Mouse (Mus musculus): ENCODE measurements at regions not wholly inside any gene's neighbourhood (a gene's known extent, or its start where the extent isn't known, plus 50 kb on each side); places are given as distances from the start of the nearest gene placed in this dataset.

DNA sequence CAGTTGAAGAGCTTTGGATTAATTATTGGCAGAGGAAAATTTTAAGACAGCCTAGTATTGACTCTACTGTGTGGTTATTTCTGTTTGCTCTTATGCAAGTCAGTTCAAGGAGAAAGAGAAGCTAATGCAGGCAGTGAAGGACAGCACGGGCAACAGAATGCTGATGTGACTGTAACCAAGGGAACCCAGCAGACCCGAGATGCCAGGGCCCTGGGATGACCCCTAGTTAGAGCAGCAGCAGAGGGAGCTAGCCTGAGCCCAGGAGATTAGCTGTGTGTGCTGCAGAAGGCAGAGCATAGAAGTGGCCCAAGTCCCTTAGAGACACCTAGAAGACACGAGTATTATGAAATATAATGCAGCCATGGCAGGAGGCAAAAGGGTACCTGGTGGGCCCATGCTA lies 223.7 kb upstream of the Pfn2 start:
- no peak for DNase-seq (ENCODE audit: low read depth in 2 of 2, low spot score in 2 of 2)

DNA sequence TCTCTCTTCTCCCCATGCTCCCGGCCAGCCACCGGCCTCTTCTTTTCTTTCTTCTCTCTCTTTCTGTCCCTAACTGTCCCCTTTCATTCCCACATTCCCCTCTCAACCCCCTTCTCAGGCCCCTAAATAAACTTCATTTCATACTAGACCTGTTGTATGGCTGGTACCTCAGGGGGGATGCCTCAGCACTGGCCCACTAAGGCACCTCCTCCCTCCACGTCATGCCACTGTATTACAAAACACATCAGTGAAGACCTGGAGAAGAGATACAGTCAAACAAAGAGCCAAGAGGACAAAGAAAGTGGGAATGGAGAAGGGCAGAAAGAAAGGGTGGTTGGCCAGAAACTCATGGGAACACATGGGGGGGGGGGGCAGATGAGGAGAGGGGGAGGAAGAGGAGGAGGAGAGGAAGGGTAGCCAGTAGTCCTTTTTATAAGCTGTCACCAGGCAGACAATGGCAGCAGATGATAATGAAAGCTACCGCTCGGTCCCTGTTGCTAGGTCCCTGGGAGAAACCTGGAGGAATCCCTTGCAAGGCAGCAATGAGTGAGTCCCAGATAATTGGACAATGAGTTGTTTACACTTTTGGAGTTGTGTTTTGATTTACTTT lies 224.5 kb upstream of the Pfn2 start:
- DNase-seq (ENCODE audit: low read depth in 2 of 2, low spot score in 2 of 2), result no peak

DNA sequence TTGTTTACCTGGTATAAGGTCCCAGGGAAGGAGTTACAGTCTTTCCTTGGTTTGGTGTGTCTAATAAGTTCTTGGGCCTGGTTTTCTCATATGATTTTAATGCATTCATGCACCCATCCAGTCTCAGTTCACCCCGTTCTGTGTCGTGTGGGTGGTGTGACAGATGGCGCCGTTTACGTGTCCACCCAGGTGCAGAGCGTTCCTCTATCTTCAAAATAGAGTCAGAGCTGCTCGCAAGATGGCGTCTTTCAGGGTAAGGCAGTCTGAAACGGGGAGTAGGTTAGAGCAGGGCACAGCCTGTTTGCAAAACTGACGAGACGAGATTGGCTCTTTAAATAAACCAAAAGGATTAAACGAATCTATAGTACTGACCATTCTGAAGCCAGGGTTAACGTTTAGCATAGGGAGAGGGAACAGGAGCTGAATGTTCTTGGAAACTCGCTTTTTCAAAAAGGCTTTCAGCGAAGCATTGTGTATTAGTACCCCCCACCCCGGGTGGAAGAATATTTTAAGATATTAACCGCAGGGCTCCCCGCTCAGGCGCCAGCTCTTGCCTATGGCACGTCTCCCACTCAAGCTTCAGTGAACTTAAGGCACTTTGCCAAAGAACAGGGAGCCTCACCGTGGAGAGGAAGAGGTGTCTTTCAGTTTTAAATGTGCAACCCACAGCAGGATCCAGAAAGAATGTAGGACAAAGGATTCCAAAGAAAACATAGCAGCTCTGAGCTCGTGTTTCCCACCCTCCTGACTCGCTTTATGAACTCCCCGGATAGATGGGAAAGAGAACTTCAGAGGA lies 241.7 kb upstream of the Pfn2 start:
- DNase-seq (ENCODE audit: low read depth in 2 of 2, low spot score in 2 of 2), result no peak

DNA sequence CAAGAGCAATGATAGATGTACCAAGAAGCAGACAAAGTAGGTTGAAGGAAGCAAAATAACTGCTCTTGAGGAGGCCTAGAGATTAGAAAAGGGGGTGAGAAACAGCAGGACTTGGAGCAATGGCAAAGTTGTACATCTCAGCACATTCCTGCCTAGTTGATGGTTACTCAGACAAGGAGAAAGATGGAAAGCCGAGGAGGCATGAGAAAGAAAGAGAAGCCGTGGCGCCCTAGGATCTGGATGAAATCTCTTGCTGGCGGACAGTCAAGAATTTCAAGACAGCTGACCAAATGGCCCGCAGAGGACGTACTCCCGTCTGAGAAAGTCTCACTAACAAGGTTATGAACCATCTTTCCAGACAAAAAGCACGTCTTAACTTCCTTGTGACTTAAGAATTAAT lies 242.5 kb upstream of the Pfn2 start:
- DNase-seq (ENCODE audit: low read depth in 2 of 2, low spot score in 2 of 2), result no peak

DNA sequence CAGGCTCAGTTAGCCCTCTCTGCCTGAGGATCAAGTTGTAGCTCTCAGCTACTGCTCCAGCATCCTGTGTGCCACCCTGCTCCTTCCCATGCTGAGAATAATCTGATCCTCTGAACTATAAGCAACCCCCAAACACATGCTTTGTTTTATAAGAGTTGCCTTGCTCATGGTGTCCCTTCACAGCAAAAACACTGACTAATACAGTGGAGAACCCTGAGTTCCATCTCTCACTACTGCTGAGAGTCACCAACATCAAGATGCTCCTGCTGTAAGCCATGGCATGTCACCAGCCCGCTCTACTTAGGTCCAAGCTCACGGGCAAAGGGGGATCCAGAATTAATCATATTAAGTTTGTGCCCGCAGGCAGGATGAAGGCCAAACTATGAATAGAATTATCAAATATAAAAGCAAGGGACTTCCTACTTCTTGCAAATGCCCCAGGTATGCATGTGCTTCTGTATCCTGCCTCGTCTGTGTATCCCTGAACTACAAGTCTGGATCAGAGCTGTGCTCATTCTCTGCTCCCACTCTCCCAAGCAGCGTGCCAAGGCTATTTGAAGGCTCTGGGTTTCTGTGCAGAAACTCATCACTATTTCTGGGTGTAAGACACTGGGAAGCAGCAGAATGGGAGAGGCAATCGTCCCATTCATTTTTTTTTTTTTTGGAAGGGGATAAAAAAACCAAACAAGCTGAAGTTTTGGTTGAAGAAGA lies 243.7 kb upstream of the Pfn2 start:
- DNase-seq (ENCODE audit: low read depth in 2 of 2, low spot score in 2 of 2), result no peak

DNA sequence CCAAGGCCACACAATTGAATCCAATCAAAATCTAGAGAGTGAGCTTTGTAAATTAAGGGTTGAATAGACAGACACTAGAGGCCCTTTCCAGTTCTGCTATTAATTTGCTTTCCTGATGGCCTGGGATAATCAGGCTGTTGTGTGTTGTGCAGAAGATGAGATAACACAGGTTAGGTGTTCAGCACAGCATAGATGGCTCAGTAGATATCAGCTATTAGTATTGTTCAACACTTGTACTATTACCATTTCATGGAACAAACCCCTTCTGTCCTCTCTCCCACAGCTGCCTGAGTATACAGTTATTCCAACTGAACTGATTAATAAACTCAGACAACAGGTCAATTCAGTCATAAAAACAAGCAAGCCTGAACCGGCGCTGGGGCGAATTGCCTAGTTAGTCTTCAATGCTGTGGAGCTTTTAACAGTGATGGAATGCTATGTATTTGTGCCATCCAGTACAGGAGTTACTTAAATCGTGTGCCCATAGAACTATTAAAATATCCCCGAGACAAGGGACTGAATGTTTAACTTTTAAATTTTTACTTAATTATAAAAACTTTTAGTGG lies 263.1 kb upstream of the Pfn2 start:
- no peak for DNase-seq (ENCODE audit: low read depth in 2 of 2, low spot score in 2 of 2)

DNA sequence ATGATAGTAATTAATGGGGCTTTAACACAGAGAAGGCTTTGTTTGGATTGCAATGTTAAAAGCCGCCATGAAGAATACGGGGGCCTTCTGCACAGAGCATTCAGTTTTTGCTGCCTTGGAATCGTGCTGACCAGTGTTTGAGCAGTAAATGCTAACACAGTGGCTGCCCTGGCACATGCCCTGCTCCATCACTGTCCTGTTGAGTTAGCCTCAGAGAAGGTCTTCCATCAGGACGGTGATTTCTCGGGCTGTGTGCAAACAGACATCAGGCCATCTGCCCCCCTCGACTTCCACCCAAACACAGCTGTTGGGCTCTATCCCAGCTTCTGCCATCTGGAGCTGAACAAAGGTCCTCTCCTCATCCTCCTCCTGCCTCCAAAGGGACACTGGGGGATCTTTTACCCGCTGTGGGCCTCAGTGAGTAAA lies 264.6 kb upstream of the Pfn2 start:
- no peak for DNase-seq (ENCODE audit: low read depth in 2 of 2, low spot score in 2 of 2)

DNA sequence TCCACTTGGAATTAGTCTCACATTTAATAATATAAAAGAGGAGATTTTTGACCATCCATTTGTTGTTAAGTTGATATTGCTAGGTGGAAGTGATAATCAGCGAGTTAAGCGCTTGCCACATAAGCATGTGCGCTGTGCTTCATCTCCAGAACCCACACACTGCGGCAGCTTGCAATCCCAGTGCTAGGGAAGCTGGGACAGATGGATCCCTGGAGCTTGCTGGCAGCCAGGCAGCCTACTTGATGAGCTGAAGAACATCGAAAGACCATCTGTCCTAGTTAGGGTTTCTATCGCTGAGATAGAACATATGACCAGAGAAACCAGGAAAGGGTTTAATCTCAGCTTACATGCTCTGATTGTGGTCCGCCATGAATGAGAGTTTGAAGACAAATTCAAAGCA lies 266.1 kb upstream of the Pfn2 start:
- no peak for DNase-seq (ENCODE audit: low read depth in 2 of 2, low spot score in 2 of 2)

DNA sequence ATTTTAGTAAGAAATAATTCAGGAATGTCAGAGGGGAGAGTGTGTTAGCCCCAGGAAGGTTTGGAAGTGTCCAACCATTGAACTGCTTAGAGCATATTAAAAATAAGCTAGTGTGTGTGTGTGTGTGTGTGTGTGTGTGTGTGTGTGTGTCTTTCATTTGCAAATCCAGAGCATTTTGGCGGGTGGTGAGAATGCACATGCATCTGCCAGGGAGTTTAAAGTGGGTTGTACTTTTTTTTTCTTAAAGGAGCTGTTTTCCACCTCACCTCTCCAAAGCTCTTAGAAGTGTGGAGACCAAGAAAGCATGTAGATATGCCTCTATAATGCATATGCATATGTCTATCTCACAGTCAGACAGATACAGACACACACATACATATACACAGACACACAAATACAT lies 267.6 kb upstream of the Pfn2 start:
- DNase-seq (ENCODE audit: low read depth in 2 of 2, low spot score in 2 of 2), result no peak

DNA sequence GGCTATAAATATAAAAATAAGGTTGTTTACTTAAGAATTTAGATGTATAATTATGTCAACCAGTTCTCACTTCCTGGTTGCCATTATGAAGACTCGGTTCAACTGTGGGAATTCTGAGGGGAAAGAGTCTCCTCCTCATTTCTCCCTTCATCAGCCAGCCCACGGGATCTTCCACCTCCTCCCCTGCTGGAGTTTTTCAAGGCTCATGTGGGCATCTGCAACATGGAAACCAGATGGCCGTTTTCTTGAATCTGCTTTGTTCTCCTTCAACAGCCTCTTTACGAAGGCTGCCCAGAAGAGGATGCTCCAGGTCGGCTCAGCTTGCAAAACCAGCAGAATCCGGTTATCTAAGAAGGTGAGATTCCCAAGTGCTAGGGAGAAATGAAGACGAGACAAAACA lies 269.0 kb upstream of the Pfn2 start:
- DNase-seq (ENCODE audit: low read depth in 2 of 2, low spot score in 2 of 2), result no peak

DNA sequence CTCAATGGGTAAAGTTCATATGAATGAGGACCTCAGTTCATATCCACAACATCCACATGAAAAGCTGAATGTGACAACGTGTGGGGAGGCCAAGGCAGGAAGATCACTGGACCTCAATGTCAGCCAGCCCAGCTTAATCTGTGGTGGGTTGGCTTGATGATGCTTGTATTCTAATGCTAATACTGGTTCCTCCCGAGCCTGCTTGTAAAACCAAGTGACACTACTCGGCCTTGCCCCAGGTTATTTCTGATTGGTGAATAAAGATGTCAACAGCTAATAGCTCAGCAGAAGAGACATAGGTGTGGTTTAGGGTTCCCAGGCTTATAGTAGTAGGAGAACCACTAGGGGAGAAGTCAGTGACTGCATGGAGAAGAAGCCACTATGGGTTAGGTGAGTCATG lies 272.2 kb upstream of the Pfn2 start:
- no peak for DNase-seq (ENCODE audit: low read depth in 2 of 2, low spot score in 2 of 2)

DNA sequence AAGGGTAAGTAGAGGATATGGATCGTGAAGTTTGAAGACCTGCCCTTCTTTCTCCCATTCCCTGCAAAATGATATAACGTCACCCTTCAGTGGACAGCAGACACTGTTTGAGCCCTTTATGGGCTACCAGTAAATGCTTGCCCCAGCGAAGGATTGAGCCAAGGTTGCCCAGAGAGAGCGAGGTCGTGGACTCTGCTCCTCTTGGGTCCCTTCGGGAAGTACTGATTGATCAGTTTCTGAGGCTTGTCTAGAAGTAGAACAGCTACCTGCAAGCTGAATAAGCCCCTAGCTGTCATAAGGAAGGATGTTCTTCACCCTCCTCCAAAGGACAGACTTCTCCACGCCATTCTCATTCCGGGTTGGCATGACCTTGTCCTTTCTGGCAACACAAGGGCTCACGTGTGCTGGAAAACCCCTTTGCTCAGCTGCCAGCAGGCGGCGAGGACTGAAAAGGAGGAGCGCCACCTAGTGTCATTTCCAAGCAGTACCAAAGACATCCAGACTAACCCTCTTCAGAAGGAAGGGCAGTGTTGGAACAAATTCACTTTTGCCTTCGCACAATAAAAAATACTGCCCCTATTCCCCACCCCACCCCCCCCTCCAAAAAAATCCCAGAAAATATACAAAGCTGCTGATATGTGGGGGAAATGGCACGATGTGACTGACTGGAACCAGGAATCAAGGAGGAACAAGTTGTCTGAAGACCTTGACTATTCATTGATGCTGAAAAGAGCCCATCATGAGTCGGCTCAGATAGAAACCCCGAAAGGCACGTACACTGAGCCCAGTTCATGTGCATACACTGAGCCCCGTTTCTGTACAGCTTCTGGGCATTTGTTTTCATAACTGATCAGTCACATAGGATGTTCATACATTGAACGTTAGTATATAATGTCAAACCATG lies 274.8 kb upstream of the Pfn2 start:
- peak; percentile 5 to 12 for DNase-seq (ENCODE audit: low read depth in 2 of 2, low spot score in 2 of 2)

DNA sequence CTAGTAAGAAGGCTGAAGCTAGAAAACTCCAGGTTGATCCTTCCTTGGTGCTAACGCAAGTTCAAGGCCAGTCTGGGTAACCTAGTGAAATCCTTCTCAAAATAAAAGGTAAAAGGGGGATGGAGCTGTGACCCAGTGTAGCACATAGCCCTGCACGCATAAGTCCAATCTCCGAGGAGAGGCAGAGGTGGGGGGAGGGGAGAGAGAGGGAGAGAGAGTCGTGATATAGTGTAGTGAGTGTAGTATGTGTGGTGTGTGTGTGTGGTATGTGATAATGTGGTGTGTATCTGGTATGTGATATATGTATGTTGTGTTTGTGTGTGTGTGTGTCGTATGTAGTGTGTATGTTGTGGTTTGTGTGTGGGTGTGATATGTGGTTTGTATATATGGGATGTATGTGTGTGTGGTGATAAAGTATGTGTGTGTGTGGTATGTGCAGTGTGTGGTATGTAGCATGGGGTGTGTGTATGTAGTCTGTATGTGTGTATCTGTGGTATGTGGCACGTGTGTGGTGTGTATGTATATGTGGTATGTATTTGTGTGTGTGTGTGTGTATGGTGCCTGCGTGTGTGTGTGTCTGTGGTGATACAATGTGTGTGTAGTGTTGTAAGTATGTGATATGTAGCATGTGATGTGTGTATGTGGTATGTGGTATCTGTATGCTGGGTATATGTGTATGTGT lies 275.7 kb upstream of the Pfn2 start:
- DNase-seq (ENCODE audit: low read depth in 2 of 2, low spot score in 2 of 2), result no peak

DNA sequence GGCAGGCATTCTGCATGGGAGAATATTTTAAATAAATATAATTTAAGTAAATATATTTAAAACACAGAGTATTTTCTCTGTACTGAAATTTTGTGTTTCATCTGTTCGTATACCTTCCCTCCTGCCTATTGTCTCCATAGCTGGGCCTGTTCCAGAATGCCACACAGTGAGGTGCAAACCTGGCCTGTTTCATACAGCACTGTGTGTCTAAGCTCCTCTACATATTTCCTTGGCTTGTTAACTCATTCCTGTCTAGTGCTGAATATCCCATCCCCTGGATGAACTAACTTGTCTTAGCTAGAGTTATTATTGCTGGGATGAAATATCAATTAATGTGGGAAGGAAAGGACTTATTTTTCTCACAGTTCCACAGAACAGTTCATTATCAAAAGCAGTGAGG lies 277.0 kb upstream of the Pfn2 start:
- DNase-seq (ENCODE audit: low read depth in 2 of 2, low spot score in 2 of 2), result no peak

DNA sequence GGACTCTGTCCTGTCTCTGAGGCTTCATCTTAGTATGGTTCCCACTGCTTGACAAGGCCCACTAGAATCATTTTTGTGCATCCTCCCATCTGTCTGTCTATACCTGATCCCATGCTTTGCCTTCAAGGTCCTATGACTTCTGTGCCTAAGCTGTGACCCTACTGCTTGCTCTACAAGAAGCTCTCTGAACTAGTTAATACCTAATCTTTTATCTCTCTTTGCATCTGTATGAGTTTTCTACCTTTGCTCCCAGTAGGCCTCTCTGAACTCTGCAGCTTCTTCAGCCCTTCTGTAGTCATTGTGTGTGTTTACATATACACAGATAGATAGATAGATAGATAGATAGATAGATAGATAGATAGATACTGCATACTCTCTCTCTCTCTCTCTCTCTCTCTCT lies 279.1 kb upstream of the Pfn2 start:
- no peak for DNase-seq (ENCODE audit: low read depth in 2 of 2, low spot score in 2 of 2)

DNA sequence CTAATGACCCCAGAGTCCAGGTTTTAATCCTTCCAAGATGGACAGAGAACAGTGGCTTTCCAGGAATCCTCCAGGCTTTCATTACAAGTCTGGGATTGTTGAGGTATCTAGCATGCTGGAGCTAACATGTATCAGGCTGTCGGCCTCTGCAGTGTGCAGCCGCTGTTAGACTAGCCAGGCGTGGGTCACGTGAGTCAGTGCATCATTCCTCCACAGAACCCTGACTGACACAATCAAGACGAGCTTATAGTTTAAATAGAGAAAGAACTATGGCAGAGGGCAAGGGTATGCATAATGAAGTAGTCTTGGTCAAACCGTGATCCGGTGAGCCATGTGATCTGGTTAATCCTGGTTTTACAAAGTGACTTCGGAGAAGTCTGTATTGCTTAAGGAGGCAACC lies 280.2 kb upstream of the Pfn2 start:
- DNase-seq (ENCODE audit: low read depth in 2 of 2, low spot score in 2 of 2), result no peak

DNA sequence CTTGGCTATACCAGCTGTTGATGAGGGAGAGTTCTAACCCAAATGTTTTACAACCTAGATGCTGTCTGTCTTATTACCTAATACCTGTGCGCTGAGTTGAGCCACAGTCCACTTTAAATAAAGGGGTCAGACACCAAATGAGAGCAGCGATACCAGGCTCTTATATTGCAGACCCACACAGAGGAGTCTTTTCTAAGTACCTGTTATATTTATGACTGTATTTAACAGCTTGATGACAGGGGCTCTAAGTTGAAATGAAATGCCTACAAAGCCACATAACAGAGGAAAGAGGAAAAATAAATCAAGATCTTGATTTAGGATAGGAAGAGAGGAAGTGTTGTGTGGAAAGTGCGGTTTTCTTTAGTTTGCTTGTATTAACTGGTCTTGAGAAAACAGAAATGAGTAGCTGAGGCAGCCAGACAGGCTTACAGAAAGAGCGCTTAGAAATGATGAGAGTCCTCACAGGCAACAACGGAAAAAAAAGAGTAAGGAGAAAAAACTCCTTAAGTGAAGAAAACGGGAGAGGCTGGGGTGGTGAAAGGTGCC lies 281.6 kb upstream of the Pfn2 start:
- no peak for DNase-seq (ENCODE audit: low read depth in 2 of 2, low spot score in 2 of 2)

DNA sequence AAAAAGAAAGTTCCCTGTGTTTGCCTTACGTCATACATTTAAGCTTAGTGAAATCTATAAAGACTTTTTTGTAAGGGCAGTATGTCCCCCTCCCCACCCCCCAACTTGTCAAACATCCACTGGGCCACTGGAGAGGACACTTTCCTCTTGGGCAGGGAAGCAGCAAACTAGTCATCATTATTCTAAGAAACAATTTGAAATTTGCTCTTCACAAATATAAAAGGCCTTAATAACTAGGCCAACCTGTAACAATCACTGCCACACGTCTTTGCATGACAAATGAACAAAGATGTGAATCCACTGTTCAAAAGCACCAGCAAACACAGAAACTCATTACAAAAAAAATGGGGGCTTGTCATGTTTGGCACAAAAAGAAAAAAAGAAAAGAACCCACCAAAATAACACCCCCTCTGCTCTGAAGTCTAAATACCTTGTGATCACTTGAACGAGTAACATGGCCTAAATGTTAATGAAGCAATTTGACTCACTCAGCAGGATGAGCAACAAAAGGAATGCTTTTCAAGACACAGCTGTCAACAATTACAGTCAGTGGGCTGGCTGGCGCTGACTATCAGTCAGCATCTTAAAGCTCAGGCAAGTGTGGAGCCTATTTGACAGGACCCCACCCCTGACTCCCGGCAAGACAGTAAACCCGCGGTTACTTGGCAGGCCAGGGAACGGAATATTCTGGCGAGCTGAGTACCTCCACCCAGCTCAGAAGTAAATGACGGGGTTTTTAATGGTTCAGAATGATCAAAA lies 278.7 kb upstream of the Tsc22d2 start:
- DNase-seq (ENCODE audit: low read depth in 2 of 2, low spot score in 2 of 2), result no peak
